Mouse (Mus musculus) MEL (cell line): ENCODE measurements around the gene H2afy.

Experiments
- CTCF ChIP-seq, 3 experiments: IDR thresholded peaks in 2 of 3; conservative IDR thresholded peaks in 1 of 3; 2 replicates each; pipeline ENCODE4 v1.5.1; 2011 to 2012; ENCODE audit warnings: low read length in 3 of 3, low read depth in 2 of 3, mild to moderate bottlenecking in 2 of 3, improper control_type of control experiment in 1 of 3, inconsistent platforms in 1 of 3, mixed read lengths in 1 of 3, moderate library complexity in 1 of 3; ENCODE audit not compliant: control insufficient read depth in 1 of 3, insufficient read depth in 1 of 3, poor library complexity in 1 of 3, severe bottlenecking in 1 of 3
- EP300 ChIP-seq, 2 experiments: IDR thresholded peaks; 2 replicates each; pipeline ENCODE4 v1.6.1; 2011; ENCODE audit warnings: improper control_type of control experiment in 2 of 2, low read length in 2 of 2, low read depth in 1 of 2, mild to moderate bottlenecking in 1 of 2
- MAFK ChIP-seq: IDR thresholded peaks from 2 replicates; pipeline ENCODE4 v1.6.1; 2011; ENCODE audit warnings: low read depth, mild to moderate bottlenecking, low read length, improper control_type of control experiment, borderline replicate concordance
- MAX ChIP-seq: IDR thresholded peaks from 2 replicates; pipeline ENCODE4 v1.6.1; 2011; ENCODE audit warnings: low read length, improper control_type of control experiment
- POLR2A ChIP-seq, 2 experiments: IDR thresholded peaks; 2 replicates each; pipeline ENCODE4 v1.6.1; 2011 to 2012; ENCODE audit warnings: low read length in 2 of 2, mild to moderate bottlenecking in 2 of 2, control low read depth in 1 of 2, improper control_type of control experiment in 1 of 2, low read depth in 1 of 2, moderate library complexity in 1 of 2; ENCODE audit not compliant: control insufficient read depth in 1 of 2, insufficient read depth in 1 of 2, poor library complexity in 1 of 2
- POLR2AphosphoS5 ChIP-seq: IDR thresholded peaks from 2 replicates; pipeline ENCODE4 v1.6.1; 2012; ENCODE audit warnings: low read depth, borderline replicate concordance, mild to moderate bottlenecking, inconsistent platforms, low read length, moderate library complexity, mixed read lengths
- TAL1 ChIP-seq: IDR thresholded peaks from 2 replicates; pipeline ENCODE4 v1.6.1; 2012; ENCODE audit warnings: mild to moderate bottlenecking, inconsistent platforms, low read length, moderate library complexity, mixed read lengths
- UBTF ChIP-seq: IDR thresholded peaks from 2 replicates; pipeline ENCODE4 v1.6.1; 2012; ENCODE audit warnings: low read depth, mild to moderate bottlenecking, inconsistent platforms, low read length, improper control_type of control experiment, moderate library complexity, borderline replicate concordance; ENCODE audit not compliant: insufficient read depth
- USF1 ChIP-seq: IDR thresholded peaks from 2 replicates; pipeline ENCODE4 v1.6.1; 2014; ENCODE audit warnings: low read depth, mild to moderate bottlenecking, inconsistent platforms, low read length, improper control_type of control experiment, moderate library complexity
- ZC3H11A ChIP-seq: IDR thresholded peaks from 2 replicates; pipeline ENCODE4 v1.6.1; 2012; ENCODE audit warnings: low read depth, mild to moderate bottlenecking, inconsistent platforms, low read length, improper control_type of control experiment
- ZMIZ1 ChIP-seq: IDR thresholded peaks from 2 replicates; pipeline ENCODE4 v1.6.1; 2012; ENCODE audit warnings: low read depth, mild to moderate bottlenecking, inconsistent platforms, low read length, improper control_type of control experiment, moderate library complexity
- ZNF384 ChIP-seq: IDR thresholded peaks from 2 replicates; pipeline ENCODE4 v1.6.1; 2012; ENCODE audit warnings: low read depth, mild to moderate bottlenecking, inconsistent platforms, low read length, improper control_type of control experiment

DNA sequence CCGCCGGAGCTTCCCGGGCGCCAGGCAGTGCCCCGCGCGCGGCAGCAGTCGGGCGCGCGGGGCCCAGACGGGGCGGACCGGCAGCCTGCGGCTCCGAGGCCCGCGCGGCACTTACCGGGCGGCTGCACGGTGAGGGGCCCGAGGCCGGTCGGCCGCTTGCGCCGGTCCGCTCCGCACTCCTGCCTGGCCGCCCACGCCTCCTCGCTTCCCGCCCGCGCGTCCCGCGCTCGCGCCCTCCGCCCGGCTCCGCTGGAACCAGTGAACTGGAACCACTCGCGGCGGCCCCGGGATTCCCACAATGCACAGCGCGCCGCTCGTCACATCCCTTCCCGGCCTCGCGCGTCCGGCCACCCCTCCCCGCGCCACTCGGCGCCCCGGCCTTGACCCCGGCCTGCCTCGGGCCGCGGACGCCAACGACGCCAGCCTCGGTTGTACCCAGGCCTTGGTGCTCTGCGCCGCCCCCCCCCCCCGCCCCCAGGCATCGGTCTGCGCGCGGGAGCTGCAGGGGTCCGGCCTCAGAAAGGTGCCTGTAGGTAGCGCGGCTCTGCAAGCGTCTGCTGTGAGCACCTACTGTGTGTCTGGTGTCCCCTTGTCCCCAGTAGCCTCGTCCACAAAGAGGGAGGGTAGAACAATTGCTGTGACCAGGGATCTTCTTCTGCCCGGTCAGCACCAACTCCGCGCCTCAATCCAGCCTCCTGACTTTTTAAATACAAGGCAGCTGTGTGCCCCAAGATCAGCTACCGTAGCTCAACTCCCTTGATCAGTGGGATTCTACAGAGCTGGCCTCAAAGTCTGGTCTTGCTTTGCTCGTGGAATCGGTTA, 719 bp downstream of the H2afy start:
- TF ChIP-seq POLR2A (IDR thresholded peaks at IDR 0.05; ENCODE audit: control insufficient read depth in 1 of 2, insufficient read depth in 1 of 2, low read depth in 1 of 2, low read length in 2 of 2, poor library complexity in 1 of 2), result peak; percentile 63 to 73; a peak in 2 of 4 replicates
- no peak for TF ChIP-seq UBTF
- no peak for TF ChIP-seq CTCF (IDR thresholded peaks at IDR 0.05 in 2 of 3, conservative IDR thresholded peaks at IDR 0.05 in 1 of 3; ENCODE audit: control insufficient read depth in 1 of 3, insufficient read depth in 1 of 3, low read depth in 2 of 3, low read length in 3 of 3, poor library complexity in 1 of 3, severe bottlenecking in 1 of 3)
- TF ChIP-seq ZC3H11A, result no peak
- no peak for TF ChIP-seq TAL1
- no peak for TF ChIP-seq ZNF384
- no peak for TF ChIP-seq EP300 (IDR thresholded peaks at IDR 0.05; ENCODE audit: low read depth in 1 of 2, low read length in 2 of 2)
- no peak; the same call in 1 of the 2 replicates for TF ChIP-seq MAX
- no peak for TF ChIP-seq ZMIZ1
- no peak for TF ChIP-seq POLR2AphosphoS5
- TF ChIP-seq USF1, result no peak
- no peak for TF ChIP-seq MAFK
